Mouse (Mus musculus) layer of hippocampus, adult 11-12 months (tissue): ENCODE measurements around the gene Myrfl.

Experiments used
- DNase-seq: peaks from one replicate; pipeline ENCODE4 v3.0.0; 2022; ENCODE audit warnings: low spot score

Myrfl gene

GRCm38 (mm10) chr10:116815311-116816060 is 81.2 kb downstream of the Myrfl start:
- no peak for DNase-seq

GRCm38 (mm10) chr10:116813150-116813549 is 83.6 kb downstream of the Myrfl start:
- DNase-seq: no peak

- DNase-seq: no peak
Observed at GRCm38 (mm10) chr10:116810738-116811137, 86.0 kb downstream of the Myrfl start.

- no peak for DNase-seq
Observed at GRCm38 (mm10) chr10:116809383-116809782, 87.3 kb downstream of the Myrfl start.

GRCm38 (mm10) chr10:116808556-116809353 is 88.0 kb downstream of the Myrfl start:
- DNase-seq: no peak

- no peak for DNase-seq
Observed at GRCm38 (mm10) chr10:116802178-116802794, 94.4 kb downstream of the Myrfl start.

GRCm38 (mm10) chr10:116801281-116801680 is 95.4 kb downstream of the Myrfl start:
- DNase-seq: no peak

GRCm38 (mm10) chr10:116796066-116796465 is 100.7 kb downstream of the Myrfl start:
- DNase-seq: no peak

GRCm38 (mm10) chr10:116789096-116789495 is 107.6 kb downstream of the Myrfl start:
- peak; percentile 23 for DNase-seq

- DNase-seq: no peak
Observed at GRCm38 (mm10) chr10:116788431-116788830, 108.3 kb downstream of the Myrfl start.

GRCm38 (mm10) chr10:116784098-116784497 is 112.6 kb downstream of the Myrfl start:
- DNase-seq: no peak

- no peak for DNase-seq
Observed at GRCm38 (mm10) chr10:116783020-116783419, 113.7 kb downstream of the Myrfl start.

GRCm38 (mm10) chr10:116777947-116778346 is 118.8 kb downstream of the Myrfl start:
- no peak for DNase-seq

GRCm38 (mm10) chr10:116776846-116777245 is 119.9 kb downstream of the Myrfl start:
- DNase-seq: no peak

- no peak for DNase-seq
Observed at GRCm38 (mm10) chr10:116773846-116774750, 122.6 kb downstream of the Myrfl start.

- DNase-seq: no peak
Observed at GRCm38 (mm10) chr10:116771215-116771935, 125.3 kb downstream of the Myrfl start.

GRCm38 (mm10) chr10:116768642-116769041 is 128.1 kb downstream of the Myrfl start:
- DNase-seq: no peak

- no peak for DNase-seq
Observed at GRCm38 (mm10) chr10:116766525-116766924, 130.2 kb downstream of the Myrfl start.

GRCm38 (mm10) chr10:116761476-116762068 is 135.1 kb downstream of the Myrfl start:
- no peak for DNase-seq

GRCm38 (mm10) chr10:116760561-116760960 is 136.2 kb downstream of the Myrfl start:
- DNase-seq: no peak

- DNase-seq: no peak
Observed at GRCm38 (mm10) chr10:116759816-116760215, 136.9 kb downstream of the Myrfl start.
